ENCODE assay signal across 20 mouse cellular contexts in the genomic region with DNA sequence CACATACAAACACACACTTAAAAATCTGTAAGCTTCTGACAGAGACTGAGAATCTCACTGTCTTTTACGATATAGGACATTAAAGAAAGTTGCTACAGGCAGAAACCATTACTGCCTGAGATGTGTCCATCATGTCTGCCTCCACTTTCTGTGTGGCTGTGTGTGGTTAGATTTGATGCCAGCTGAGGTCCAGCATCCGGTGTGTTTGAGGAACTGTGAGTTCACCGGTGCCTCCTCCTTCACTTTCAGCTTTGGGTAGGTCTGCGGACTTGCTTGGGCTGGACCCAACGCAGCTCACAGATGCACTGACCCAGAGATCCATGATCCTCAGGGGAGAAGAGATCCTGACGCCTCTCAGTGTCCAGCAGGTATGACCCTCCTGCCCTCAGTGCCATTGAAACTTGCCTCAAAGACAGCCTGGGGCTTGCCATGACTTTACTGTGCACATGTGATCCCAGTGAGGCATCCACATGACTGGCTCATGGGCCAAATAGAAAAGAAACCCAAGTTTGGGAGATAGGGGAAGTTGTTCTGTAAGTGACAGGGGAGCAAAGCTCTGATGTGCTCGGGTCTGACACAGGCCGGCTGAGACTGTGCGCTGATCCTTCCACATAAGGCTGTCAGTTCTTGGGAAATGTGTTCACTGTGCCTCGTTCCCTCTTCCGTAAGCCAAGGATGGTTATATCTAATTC.
A peak's percentile ranks its signal among the peaks of the same experiment; 100 is the strongest.
DNase-seq lines count a peak whose midpoint lies in the region; ATAC-seq and TF ChIP-seq lines count a peak whose summit lies in the region.
"Had no signal": no experiment of that assay in that cellular context is flagged by ENCODE, and none has a peak within 500 bp of the region (broad histone marks: within the 10 kb centered on the region; RNA-seq: fewer than 3 reads in every experiment).

No protein-coding gene starts in this region.

- peak; percentile 80 for ATAC-seq in common myeloid progenitor, adult 5-6 weeks (replicated peaks; ENCODE audit: low read depth, poor library complexity, severe bottlenecking)
- ATAC-seq in megakaryocyte, adult 5-6 weeks (ENCODE audit: poor library complexity, severe bottlenecking), result peak; percentile 80
- ATAC-seq: CD4-positive, CD25-positive, alpha-beta regulatory T cell, adult 4 months had no signal

- peak; percentile 34 to 40 for DNase-seq in B cell, adult 2 months
- peak; percentile 66 for DNase-seq in splenic B cell, adult 2 months (ENCODE audit: low read depth, low spot score)
- DNase-seq in layer of hippocampus, postnatal 36 days, result no peak
- no peak for DNase-seq in cerebellum, postnatal 36 days
- DNase-seq in layer of hippocampus, adult 2 months (ENCODE audit: low spot score in 2 of 2), result no peak
- DNase-seq: adrenal gland, postnatal 10 days; cerebellum, adult 18-20 months; cerebellum, postnatal 10 days; gastrocnemius, postnatal 36 days; heart, adult 18-20 months; heart, postnatal 10 days; heart, postnatal 4 days had no signal

- no peaks in the 10 kb centered on the region for H3K36me3 ChIP-seq in splenic B cell, adult 2 months (ENCODE audit: control insufficient read depth, insufficient read depth, low read length, poor library complexity, severe bottlenecking)
- H3K36me3 ChIP-seq: forebrain, embryonic 15.5 days had no signal

- no peak overlapping the region for H3K27ac ChIP-seq in layer of hippocampus, adult 2 months
- H3K27ac ChIP-seq: embryonic facial prominence, embryonic 12.5 days; forebrain, embryonic 15.5 days; heart, embryonic 10.5 days; hindbrain, embryonic 13.5 days; hindbrain, postnatal 0 days had no signal

- no peak for TF ChIP-seq CTCF in layer of hippocampus, adult 2 months (conservative IDR thresholded peaks at IDR 0.05)

- H3K27me3 ChIP-seq in splenic B cell, adult 2 months (ENCODE audit: control insufficient read depth, insufficient read depth, low read length, poor library complexity, severe bottlenecking), result no peaks in the 10 kb centered on the region
- H3K27me3 ChIP-seq: embryonic facial prominence, embryonic 12.5 days; forebrain, embryonic 15.5 days; hindbrain, embryonic 13.5 days had no signal

- no peak overlapping the region for H3K4me3 ChIP-seq in layer of hippocampus, adult 2 months
- H3K4me3 ChIP-seq: embryonic facial prominence, embryonic 12.5 days; forebrain, embryonic 15.5 days; heart, embryonic 10.5 days; hindbrain, embryonic 13.5 days had no signal

Comparison
In these comparisons a context has a peak if more than half of its experiments do, and no peak if none do; other contexts are left out.
1. DNase-seq: peak in B cell, adult 2 months (2 of 2) and splenic B cell, adult 2 months (single experiment); none in layer of hippocampus, postnatal 36 days (0 of 2), cerebellum, postnatal 36 days (0 of 2) and layer of hippocampus, adult 2 months (0 of 2).